Mouse (Mus musculus) midbrain, postnatal 0 days (tissue): ENCODE measurements at regions not wholly inside any gene's neighbourhood (a gene's known extent, or its start where the extent isn't known, plus 50 kb on each side); places are given as distances from the start of the nearest gene placed in this dataset.

ENCODE experiments used
- ATAC-seq: fragments of 200-750 bp; cut with Nextera tagmentation; 2 replicates; pipeline ENCODE4 v1.8.0; 2017; ENCODE audit warnings: moderate number of reproducible peaks, mild to moderate bottlenecking, moderate TSS enrichment, moderate library complexity; ENCODE audit not compliant: low FRiP score
- DNase-seq: peaks from one replicate; pipeline ENCODE4 v3.0.0-alpha.2; 2015; ENCODE audit warnings: low spot score
- H3K27ac ChIP-seq: fragments of 300-500 bp; sonication (generic); 2 replicates; pipeline ENCODE4 v1.5.1; 2014; ENCODE audit warnings: low read depth, mild to moderate bottlenecking, low read length, mixed read lengths
- H3K27me3 ChIP-seq: fragments of 300-500 bp; sonication (generic); 2 replicates; pipeline ENCODE4 v1.6.1; 2014; ENCODE audit warnings: low read length, control low read depth, mixed read lengths; ENCODE audit not compliant: insufficient read depth
- H3K36me3 ChIP-seq: fragments of 300-500 bp; sonication (generic); 2 replicates; pipeline ENCODE4 v1.6.1; 2014; ENCODE audit warnings: low read length, control low read depth, mixed read lengths; ENCODE audit not compliant: insufficient read depth
- H3K4me1 ChIP-seq: fragments of 300-500 bp; sonication (generic); 2 replicates; pipeline ENCODE4 v1.6.1; 2014; ENCODE audit warnings: mild to moderate bottlenecking, control low read depth, antibody characterized with exemption, low read length, mixed read lengths; ENCODE audit not compliant: insufficient read depth
- H3K4me2 ChIP-seq: fragments of 300-500 bp; sonication (generic); 2 replicates; pipeline ENCODE4 v1.6.1; 2014; ENCODE audit warnings: low read depth, mild to moderate bottlenecking, low read length, mixed read lengths; ENCODE audit not compliant: poor library complexity, severe bottlenecking
- H3K4me3 ChIP-seq: fragments of 300-500 bp; sonication (generic); 2 replicates; pipeline ENCODE4 v1.5.1; 2014; ENCODE audit warnings: low read depth, mild to moderate bottlenecking, low read length, moderate library complexity
- H3K9ac ChIP-seq: fragments of 300-500 bp; sonication (generic); replicated peaks from 2 replicates; pipeline ENCODE4 v1.6.1; 2014; ENCODE audit warnings: mild to moderate bottlenecking, low read length, moderate library complexity, mixed read lengths; ENCODE audit not compliant: poor library complexity, severe bottlenecking
- H3K9me3 ChIP-seq: fragments of 300-500 bp; sonication (generic); 2 replicates; pipeline ENCODE4 v1.6.1; 2016; ENCODE audit warnings: low read length, control low read depth
- CTCF ChIP-seq: IDR thresholded peaks from 2 replicates; pipeline ENCODE4 v1.5.1; 2016; ENCODE audit warnings: antibody characterized with exemption, mild to moderate bottlenecking
- WGBS: fragments of 180-500 bp; shearing (Covaris S2); extraction: QIAGEN DNeasy Blood & Tissue Kit; methylation state at CpG from one replicate; pipeline ENCODE4 v1.1.7; 2014; 5-methylcytosine and 5-hydroxymethylcytosine counted together

DNA sequence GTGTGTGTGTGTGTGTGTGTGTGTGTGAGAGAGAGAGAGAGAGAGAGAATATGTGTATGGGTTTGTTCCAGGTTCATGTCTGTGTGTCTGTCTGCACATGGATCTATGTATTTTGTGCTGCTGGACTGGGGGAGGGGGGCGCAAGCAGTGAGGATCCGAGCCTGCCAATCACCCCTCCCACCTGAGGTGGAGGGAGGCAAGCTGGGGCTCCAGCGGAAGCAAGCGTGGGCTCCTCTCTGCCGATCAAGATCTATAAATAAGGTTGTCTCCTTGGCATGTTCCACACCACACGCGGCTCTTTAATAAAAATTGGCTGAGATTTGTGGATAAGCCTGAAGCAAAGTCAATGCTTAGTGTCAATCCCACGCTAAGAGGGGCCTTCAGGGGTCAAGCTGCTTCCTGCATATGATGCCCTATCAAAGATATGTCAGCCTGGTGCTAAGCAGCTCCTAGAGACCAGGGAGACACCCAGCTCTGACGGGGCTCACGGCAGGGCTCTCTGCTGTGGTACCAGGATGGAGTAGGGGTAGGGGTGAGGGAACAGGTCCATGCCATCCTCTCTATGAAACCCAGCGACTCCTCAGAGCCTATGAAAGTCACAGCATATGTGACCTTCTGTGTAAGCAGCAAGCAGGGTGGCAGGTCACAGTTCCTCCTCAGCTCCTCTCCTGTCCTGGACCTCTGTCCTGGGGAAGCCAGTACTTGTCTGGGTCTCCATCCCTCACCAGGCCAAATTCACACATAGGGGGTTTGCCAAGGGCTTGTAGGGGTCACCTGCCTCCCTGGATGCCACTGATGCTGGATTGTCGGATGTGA, 102.0 kb upstream of the Mvb12b start:
- Histone ChIP-seq H3K4me3 (no peak overlapping the region), H3K27me3 (no peaks in the 10 kb centered on the region), H3K4me2 (no peak overlapping the region), H3K36me3 (no peaks in the 10 kb centered on the region), H3K27ac (peak overlapping the region; percentile 26; the same call in 1 of the 2 replicates), H3K4me1 (no peaks in the 10 kb centered on the region), H3K9ac (no peak overlapping the region; the same call in 1 of the 2 replicates), H3K9me3 (no peaks in the 10 kb centered on the region)
- DNase-seq (peak; percentile 14), ATAC-seq (no peak)
- no peak for TF ChIP-seq CTCF
- 49% methylated on average over 12 of the region's 12 CpGs for WGBS

DNA sequence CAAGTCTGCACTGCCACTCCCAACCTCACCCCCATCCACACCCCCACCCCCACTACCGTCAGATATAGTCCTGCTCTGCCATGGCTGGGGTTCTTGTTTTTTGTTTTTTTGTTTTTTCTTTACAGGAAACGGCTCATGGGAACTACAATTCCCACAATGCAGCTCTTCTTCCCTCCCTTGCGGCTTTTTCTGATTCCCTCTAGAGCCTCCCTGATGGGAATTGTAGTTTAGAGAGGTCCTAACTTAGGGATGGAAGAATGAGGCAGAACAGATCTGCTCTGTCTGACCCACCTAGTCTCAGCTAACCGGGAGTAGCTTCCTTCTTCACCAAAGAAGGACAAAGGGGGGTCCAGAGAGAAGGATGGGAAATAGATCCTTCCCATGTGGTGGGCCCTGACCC, 98.7 kb upstream of the Mvb12b start:
- TF ChIP-seq CTCF: no peak
- peak; percentile 86 for DNase-seq
- peak; percentile 38; the same call in 1 of the 2 replicates for ATAC-seq
- no peaks in the 10 kb centered on the region for H3K27me3 ChIP-seq
- H3K4me1 ChIP-seq: no peaks in the 10 kb centered on the region
- 22% methylated on average over 4 of the region's 4 CpGs for WGBS
- no peak overlapping the region for H3K9ac ChIP-seq
- H3K36me3 ChIP-seq: no peaks in the 10 kb centered on the region
- no peaks in the 10 kb centered on the region for H3K9me3 ChIP-seq
- H3K4me2 ChIP-seq: 0 out of 2 replicates have a peak overlapping the region, but pooled peaks have one; percentile 10
- no peak overlapping the region for H3K4me3 ChIP-seq
- no peak overlapping the region for H3K27ac ChIP-seq

DNA sequence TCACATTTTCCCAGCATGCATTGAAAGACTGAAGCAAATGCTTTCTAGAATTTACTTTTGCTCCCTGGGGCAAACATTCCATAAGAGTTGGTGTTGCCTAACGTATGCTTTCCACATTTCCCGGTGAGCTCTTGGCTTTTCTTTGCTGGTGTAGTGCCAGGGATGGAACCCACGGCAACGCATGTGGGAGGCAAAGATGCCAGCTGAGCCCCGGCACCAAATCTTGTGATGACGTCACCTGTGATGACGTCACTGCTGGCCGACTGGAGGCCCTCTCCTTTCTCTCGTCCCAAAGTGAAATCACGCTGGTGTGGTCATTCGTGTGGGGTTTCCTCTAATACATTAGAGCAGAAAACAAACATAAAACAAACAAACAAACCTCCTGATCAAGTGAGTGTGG, 97.6 kb upstream of the Mvb12b start:
- no peak for TF ChIP-seq CTCF
- Histone ChIP-seq H3K36me3 (no peaks in the 10 kb centered on the region), H3K4me3 (no peak overlapping the region), H3K9me3 (no peaks in the 10 kb centered on the region), H3K9ac (no peak overlapping the region), H3K27me3 (no peaks in the 10 kb centered on the region), H3K4me2 (no peak overlapping the region), H3K4me1 (no peaks in the 10 kb centered on the region), H3K27ac (no peak overlapping the region)
- no peak for DNase-seq
- WGBS: 76% methylated on average over 11 of the region's 11 CpGs
- no peak for ATAC-seq

DNA sequence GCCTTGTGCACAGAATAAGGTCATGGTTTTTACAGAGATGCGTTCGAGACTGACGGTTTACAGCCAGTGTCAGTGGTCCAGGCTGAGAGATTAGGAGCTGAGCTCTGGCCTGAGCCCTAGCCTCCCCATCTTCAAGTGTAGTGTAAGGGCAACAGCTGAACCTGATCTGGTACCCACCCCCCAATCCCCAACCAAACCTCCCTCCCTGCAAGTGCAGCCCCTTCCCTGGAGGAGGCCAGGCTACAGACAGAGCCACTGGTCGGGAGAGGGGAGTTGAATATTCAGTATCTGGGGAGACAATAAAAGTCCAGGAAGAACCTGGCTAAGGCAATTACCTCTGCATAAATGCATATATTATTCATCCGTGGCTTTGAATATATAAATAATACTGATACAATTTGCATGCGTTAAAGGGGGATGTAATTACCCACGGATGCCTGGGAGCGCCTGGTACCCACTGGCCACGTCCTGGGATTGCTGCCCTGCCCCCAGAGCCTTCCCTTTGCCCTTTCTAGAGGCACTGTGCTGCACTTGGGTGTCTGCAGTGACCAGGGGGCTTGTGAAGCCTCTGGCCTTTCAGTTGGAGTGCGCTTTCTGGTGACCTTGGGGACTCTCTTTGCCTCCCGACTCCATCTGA, 95.5 kb upstream of the Mvb12b start:
- TF ChIP-seq CTCF: no peak
- no peaks in the 10 kb centered on the region for H3K4me1 ChIP-seq
- DNase-seq (no peak), ATAC-seq (no peak)
- H3K4me3 ChIP-seq: no peak overlapping the region
- H3K9me3 ChIP-seq: no peaks in the 10 kb centered on the region
- no peaks in the 10 kb centered on the region for H3K27me3 ChIP-seq
- no peak overlapping the region for H3K27ac ChIP-seq
- no peak overlapping the region for H3K4me2 ChIP-seq
- H3K9ac ChIP-seq: no peak overlapping the region
- WGBS: 28% methylated on average over 11 of the region's 11 CpGs
- H3K36me3 ChIP-seq: no peaks in the 10 kb centered on the region

DNA sequence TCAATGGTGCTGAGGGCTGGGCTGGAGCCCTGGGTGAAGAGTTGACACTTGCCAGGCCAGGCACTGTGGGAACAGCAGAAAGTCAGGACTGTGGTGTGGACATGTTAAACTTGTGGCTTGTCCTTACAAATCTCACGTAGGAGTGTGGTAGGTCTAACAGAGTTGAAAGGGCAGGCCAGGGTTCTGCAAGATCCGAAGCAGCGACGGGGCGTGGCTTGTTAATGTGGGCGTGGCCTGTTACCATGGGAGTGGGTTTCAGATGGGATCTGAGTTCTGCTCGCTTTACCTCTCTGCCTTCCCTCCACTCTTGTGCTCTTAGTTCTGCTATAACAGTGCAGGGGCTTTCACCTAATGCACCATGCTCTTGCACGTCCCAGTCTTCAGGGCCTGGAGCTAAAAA, 94.2 kb upstream of the Mvb12b start:
- H3K27me3 ChIP-seq: no peaks in the 10 kb centered on the region
- H3K4me1 ChIP-seq: no peaks in the 10 kb centered on the region
- no peaks in the 10 kb centered on the region for H3K9me3 ChIP-seq
- DNase-seq (no peak), ATAC-seq (no peak)
- no peak overlapping the region for H3K9ac ChIP-seq
- no peaks in the 10 kb centered on the region for H3K36me3 ChIP-seq
- no peak overlapping the region for H3K27ac ChIP-seq
- 52% methylated on average over 8 of the region's 8 CpGs for WGBS
- H3K4me3 ChIP-seq: no peak overlapping the region
- H3K4me2 ChIP-seq: no peak overlapping the region
- no peak for TF ChIP-seq CTCF

DNA sequence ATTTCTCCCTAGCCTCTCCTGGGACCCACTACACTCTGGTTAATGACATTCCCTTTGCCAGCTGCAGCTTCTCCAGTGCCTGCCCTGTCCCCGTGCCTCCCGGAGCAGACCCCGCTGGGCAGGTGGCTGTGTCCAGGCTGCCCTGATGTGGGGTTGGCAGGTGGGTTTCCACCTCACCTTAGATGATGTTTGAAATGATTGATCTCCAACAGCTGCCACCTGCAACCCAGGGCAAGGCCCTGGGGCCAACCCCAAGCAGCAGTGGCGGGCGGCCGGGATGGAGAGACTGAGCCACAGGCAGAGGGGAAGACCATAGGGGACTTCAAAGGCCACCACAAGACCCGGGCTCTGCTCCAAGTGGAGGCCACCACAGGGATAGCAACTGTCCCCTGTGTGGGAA, 93.6 kb upstream of the Mvb12b start:
- Histone ChIP-seq H3K4me1 (no peaks in the 10 kb centered on the region), H3K27ac (no peak overlapping the region), H3K27me3 (no peaks in the 10 kb centered on the region), H3K4me3 (no peak overlapping the region), H3K4me2 (no peak overlapping the region), H3K9ac (no peak overlapping the region), H3K9me3 (no peaks in the 10 kb centered on the region), H3K36me3 (no peaks in the 10 kb centered on the region)
- 84% methylated on average over 5 of the region's 7 CpGs for WGBS
- DNase-seq (no peak), ATAC-seq (no peak)
- no peak for TF ChIP-seq CTCF
